Mouse (Mus musculus) lung, embryonic 14.5 days (tissue): ENCODE data around the gene Snx8. TPM values are rescaled to one million over a fixed set of nuclear protein-coding genes. Genes with fewer than 3 reads are reported as not detected.

Source experiments
- ATAC-seq: fragments of 200-750 bp; cut with Nextera tagmentation; 2 replicates; pipeline ENCODE4 v1.8.0; 2017; ENCODE audit warnings: mild to moderate bottlenecking, moderate TSS enrichment, moderate library complexity; ENCODE audit not compliant: insufficient read depth
- DNase-seq: peaks from one replicate; pipeline ENCODE4 v3.0.0-alpha.2; 2015
- H3K27ac ChIP-seq: fragments of 300-500 bp; sonication (generic); 2 replicates; pipeline ENCODE4 v1.5.1; 2014; ENCODE audit warnings: low read depth, mild to moderate bottlenecking, moderate library complexity
- H3K27me3 ChIP-seq: fragments of 300-500 bp; sonication (generic); 2 replicates; pipeline ENCODE4 v1.6.1; 2014; ENCODE audit warnings: low read length, control low read depth; ENCODE audit not compliant: insufficient read depth
- H3K36me3 ChIP-seq: fragments of 300-500 bp; sonication (generic); 2 replicates; pipeline ENCODE4 v1.6.1; 2014; ENCODE audit warnings: control low read depth; ENCODE audit not compliant: insufficient read depth
- H3K4me1 ChIP-seq: fragments of 300-500 bp; sonication (generic); 2 replicates; pipeline ENCODE4 v1.6.1; 2014; ENCODE audit warnings: antibody characterized with exemption, control low read depth; ENCODE audit not compliant: insufficient read depth
- H3K4me2 ChIP-seq: fragments of 300-500 bp; sonication (generic); 2 replicates; pipeline ENCODE4 v1.6.1; 2014; ENCODE audit warnings: mild to moderate bottlenecking
- H3K4me3 ChIP-seq: fragments of 300-500 bp; sonication (generic); 2 replicates; pipeline ENCODE4 v1.5.1; 2014; ENCODE audit warnings: low read depth, low read length
- H3K9ac ChIP-seq: fragments of 300-500 bp; sonication (generic); 2 replicates; pipeline ENCODE4 v1.6.1; 2014
- H3K9me3 ChIP-seq: fragments of 300-500 bp; sonication (generic); 2 replicates; pipeline ENCODE4 v1.6.1; 2016; ENCODE audit warnings: low read depth, low read length, control low read depth
- CTCF ChIP-seq: IDR thresholded peaks from 2 replicates; pipeline ENCODE4 v1.5.1; 2016; ENCODE audit warnings: antibody characterized with exemption, low read depth
- WGBS: fragments of 180-500 bp; shearing (Covaris S2); extraction: QIAGEN DNeasy Blood & Tissue Kit; methylation state at CpG from one replicate; pipeline ENCODE4 v1.1.7; 2014; 5-methylcytosine and 5-hydroxymethylcytosine counted together
- polyA plus RNA-seq: library from polyadenylated mRNA; unstranded; fragments of >200 nt; fragmentation: Nextera tagmentation; extraction: Ambion mirVana; gene quantifications from 2 replicates; pipeline ENCODE4 v1.2.1, GENCODE M21; 2014

The Snx8 gene
- polyA plus RNA-seq, 1 experiment from 2014 or later: 9.5 TPM

DNA sequence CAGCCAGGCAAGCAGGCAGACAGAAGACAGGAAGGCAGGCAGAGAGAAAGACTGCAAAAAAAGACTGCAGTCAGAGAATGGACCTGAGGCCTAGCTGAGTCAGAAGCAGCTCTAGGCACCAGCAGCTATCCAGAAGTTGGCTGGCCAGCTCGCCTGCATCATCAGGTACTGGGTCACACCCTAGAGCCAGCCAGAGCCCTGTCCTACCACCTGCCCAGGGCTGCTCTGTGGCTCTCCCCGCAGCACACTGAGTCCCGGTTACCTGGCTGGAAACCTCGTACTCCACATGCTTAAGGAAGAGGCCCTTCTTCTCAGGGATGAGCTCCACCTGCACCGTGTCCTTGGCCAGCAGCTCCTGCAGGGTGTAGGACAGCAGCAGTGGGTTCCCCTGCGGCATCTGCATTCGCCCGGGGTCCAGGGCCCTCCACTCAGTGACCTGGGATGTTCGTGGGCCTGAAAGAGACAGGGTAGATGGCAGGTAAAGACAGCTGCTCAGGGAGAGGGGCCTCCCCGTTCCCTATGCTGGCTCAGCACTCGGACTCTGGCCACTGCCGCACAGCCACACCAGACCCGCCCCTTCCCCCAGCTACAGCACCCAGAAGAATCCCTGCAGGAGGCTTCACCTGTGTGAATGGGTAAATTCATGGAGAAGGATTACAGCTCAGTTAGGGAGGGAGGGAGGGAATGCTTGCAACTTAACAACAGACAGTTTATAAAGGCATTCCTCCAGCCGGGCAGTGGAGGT, 29.0 kb downstream of the Snx8 start:
- ATAC-seq: no peak
- DNase-seq: no peak
- TF ChIP-seq CTCF: no peak
- H3K4me2 ChIP-seq: no peak overlapping the region
- no peak overlapping the region for H3K27ac ChIP-seq
- peaks cover 32% of the 10 kb centered on the region for H3K36me3 ChIP-seq
- H3K9me3 ChIP-seq: no peaks in the 10 kb centered on the region
- WGBS: 77% methylated on average over 14 of the region's 14 CpGs
- no peaks in the 10 kb centered on the region for H3K4me1 ChIP-seq
- H3K27me3 ChIP-seq: no peaks in the 10 kb centered on the region
- H3K9ac ChIP-seq: no peak overlapping the region
- no peak overlapping the region for H3K4me3 ChIP-seq

DNA sequence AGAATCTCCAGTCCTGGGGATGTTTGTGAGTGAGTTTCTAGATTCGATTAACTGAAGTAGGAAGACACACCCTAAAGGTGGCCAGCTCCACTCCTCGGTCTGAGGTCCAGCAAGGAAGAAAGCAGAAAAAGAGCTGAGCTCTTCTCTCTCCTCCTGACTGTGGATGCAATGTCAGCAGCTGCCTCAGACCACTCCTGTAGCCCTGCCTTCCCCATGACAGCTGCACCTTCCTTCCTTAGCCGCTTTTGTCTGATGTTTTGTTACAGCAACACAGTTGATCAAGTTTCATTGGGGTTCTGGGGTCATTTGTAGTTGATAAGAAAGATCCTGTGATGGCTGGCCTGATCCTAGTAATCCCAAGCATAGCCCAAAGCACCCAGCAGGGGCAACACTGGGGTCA, 31.6 kb downstream of the Snx8 start:
- 89% methylated on average over 3 of the region's 3 CpGs for WGBS

DNA sequence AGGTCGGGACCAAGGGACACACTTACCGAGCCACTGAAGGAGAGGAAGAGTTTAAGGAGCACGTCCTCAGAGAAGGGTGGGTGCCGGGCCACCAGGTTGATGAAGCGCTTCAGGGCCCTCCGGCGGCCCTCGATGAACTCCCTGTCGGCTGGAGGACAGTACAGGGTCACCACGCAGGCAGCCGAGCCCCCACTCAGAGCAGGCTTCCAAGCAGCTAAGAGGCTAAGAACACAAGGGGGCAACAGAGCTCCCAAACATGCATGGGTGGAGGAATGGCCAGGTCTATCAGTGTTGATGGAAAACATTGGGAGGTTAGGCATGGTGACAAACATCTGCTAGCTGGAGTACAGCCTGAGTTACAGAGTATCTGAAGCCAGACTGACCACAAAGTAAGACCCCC, 33.1 kb downstream of the Snx8 start:
- no peak overlapping the region for H3K4me3 ChIP-seq
- H3K36me3 ChIP-seq: peaks cover 68% of the 10 kb centered on the region
- ATAC-seq (no peak), DNase-seq (no peak)
- no peaks in the 10 kb centered on the region for H3K4me1 ChIP-seq
- H3K9me3 ChIP-seq: no peaks in the 10 kb centered on the region
- no peak overlapping the region for H3K9ac ChIP-seq
- 83% methylated on average over 11 of the region's 11 CpGs for WGBS
- peak; percentile 24; the same call in 1 of the 2 replicates for TF ChIP-seq CTCF
- H3K27me3 ChIP-seq: no peaks in the 10 kb centered on the region
- no peak overlapping the region for H3K4me2 ChIP-seq
- no peak overlapping the region for H3K27ac ChIP-seq

More for the DNA sequence above, 31.6 kb downstream of the Snx8 start:
- Histone ChIP-seq H3K36me3 (peaks cover 55% of the 10 kb centered on the region), H3K27ac (no peak overlapping the region), H3K9ac (no peak overlapping the region), H3K27me3 (no peaks in the 10 kb centered on the region), H3K4me1 (no peaks in the 10 kb centered on the region), H3K4me3 (no peak overlapping the region), H3K9me3 (no peaks in the 10 kb centered on the region), H3K4me2 (no peak overlapping the region)
- ATAC-seq (no peak), DNase-seq (no peak)
- TF ChIP-seq CTCF: no peak

DNA sequence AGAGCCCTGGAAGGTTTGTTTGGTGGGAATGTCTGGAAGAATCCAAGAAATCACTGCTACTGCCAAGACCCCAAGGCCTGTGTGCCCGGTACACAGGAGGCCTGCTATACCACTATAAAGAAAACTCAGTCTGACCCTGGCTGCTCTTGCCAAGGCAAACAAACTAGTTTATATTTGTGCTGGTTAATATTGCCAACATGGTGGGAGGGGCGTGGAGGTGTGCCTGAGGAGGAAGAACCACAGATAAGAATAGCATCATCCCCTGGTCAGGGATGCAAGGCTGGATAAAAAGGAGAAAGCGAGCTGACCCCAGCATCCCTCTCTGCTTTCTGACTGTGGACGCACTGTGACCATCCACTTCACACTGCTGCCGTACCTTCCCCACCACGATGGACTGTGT, 36.7 kb downstream of the Snx8 start:
- no peaks in the 10 kb centered on the region for H3K27me3 ChIP-seq
- no peak overlapping the region for H3K4me3 ChIP-seq
- no peak for ATAC-seq
- peaks cover 55% of the 10 kb centered on the region for H3K36me3 ChIP-seq
- no peak overlapping the region for H3K9ac ChIP-seq
- no peaks in the 10 kb centered on the region for H3K9me3 ChIP-seq
- DNase-seq: no peak
- H3K4me2 ChIP-seq: no peak overlapping the region
- no peaks in the 10 kb centered on the region for H3K4me1 ChIP-seq
- 96% methylated on average over 6 of the region's 6 CpGs for WGBS
- H3K27ac ChIP-seq: no peak overlapping the region
- TF ChIP-seq CTCF: no peak

DNA sequence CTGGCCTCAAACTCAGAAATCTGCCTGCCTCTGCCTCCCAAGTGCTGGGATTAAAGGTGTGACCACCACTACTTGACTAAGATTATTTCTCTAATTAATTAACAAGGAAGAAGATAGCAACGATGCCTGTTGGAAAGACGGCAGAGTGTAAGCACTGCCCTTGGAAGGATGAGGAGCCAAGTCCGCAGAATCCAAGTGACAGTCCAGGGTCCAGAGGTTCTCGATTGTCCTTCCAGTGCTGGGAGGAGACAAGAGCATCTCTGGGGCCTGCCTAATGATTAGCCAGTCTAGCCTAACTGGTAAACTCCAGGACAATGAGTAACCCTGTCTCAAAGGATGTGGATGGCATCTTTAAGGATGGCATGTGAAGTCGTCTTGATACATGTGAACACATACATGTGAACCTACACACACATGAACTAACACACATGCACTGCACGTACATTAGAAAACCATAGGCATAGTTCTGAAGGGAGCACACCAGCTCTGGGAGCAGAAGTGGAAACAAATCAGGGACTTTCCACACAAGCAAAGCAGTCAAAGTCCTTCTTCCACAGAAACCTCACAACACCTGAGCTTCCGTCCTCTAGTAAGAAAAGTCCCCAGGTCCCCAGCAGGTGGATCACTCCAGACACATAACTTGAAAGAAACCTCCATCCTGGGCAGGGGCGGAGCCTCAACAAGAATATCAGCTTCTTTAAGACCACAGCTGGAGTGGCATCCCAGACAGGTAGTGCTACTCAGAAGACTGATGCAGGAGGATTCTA, 38.1 kb downstream of the Snx8 start:
- 91% methylated on average over 8 of the region's 8 CpGs for WGBS
- H3K36me3 ChIP-seq: peaks cover 48% of the 10 kb centered on the region

DNA sequence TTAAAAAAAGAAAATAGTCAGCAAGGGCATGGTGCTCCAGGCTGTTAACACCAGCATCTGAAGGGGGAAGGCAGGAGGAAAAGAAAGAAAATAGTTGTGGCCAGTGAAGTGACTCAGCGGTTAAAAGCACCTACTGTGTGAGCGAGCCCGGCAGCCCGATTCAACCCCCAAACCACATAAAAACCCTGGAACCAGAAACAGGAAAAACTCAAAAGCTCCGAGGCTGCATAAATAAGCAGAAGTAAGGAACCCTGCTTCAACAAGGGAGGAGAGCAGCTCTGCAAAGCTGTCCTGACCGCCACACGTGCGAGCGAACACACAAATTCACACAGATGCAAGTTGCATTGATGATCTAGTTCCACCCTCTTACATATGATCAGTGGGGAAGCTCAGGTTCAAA, 39.2 kb downstream of the Snx8 start:
- DNase-seq: no peak
- H3K27me3 ChIP-seq: no peaks in the 10 kb centered on the region
- TF ChIP-seq CTCF: no peak
- H3K4me1 ChIP-seq: no peaks in the 10 kb centered on the region
- no peaks in the 10 kb centered on the region for H3K9me3 ChIP-seq
- no peak overlapping the region for H3K4me3 ChIP-seq
- peaks cover 44% of the 10 kb centered on the region for H3K36me3 ChIP-seq
- WGBS: 94% methylated on average over 9 of the region's 9 CpGs
- no peak for ATAC-seq
- no peak overlapping the region for H3K27ac ChIP-seq
- no peak overlapping the region for H3K9ac ChIP-seq
- H3K4me2 ChIP-seq: no peak overlapping the region

More for the DNA sequence above, 38.1 kb downstream of the Snx8 start:
- Histone ChIP-seq H3K4me3 (no peak overlapping the region), H3K4me1 (no peaks in the 10 kb centered on the region), H3K27ac (no peak overlapping the region), H3K9ac (no peak overlapping the region), H3K27me3 (no peaks in the 10 kb centered on the region), H3K9me3 (no peaks in the 10 kb centered on the region), H3K4me2 (no peak overlapping the region)
- TF ChIP-seq CTCF: no peak
- no peak for DNase-seq
- ATAC-seq: no peak

DNA sequence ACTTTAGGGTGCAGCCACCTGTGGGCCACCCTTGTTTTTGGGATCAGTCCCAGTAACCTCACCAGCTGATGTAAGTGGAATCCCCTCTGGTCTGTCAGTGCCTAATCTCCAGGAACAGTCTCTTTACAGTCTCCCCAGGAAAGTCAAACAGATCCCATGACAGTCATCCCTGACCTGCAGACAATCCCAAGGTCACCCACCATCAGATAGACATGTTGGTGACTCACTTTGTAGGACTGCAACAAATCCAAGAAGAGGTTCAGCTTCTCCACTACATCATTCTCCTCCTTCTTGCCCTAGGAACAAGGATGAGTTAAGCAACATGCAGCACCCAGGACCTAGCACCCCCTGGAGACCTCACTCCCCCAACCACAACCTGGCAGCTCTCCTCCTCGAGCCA, 43.0 kb downstream of the Snx8 start:
- TF ChIP-seq CTCF: no peak
- no peak overlapping the region for H3K4me3 ChIP-seq
- no peak overlapping the region for H3K4me2 ChIP-seq
- H3K27me3 ChIP-seq: no peaks in the 10 kb centered on the region
- no peaks in the 10 kb centered on the region for H3K4me1 ChIP-seq
- DNase-seq (no peak), ATAC-seq (no peak)
- no peaks in the 10 kb centered on the region for H3K9me3 ChIP-seq
- peaks cover 27% of the 10 kb centered on the region for H3K36me3 ChIP-seq
- H3K27ac ChIP-seq: no peak overlapping the region
- 75% methylated on average over 1 of the region's 1 CpGs for WGBS
- H3K9ac ChIP-seq: no peak overlapping the region
